In genomic region chr12:105603904-105604303, GRCm38 (mm10) we compare ENCODE assay signal across 37 mouse cellular contexts. TPM values are rescaled to one million over a fixed set of nuclear protein-coding genes. Genes with fewer than 3 reads are reported as not detected.
"Had no signal": no experiment of that assay in that cellular context is flagged by ENCODE, and none has a peak within 500 bp of the region (broad histone marks: within the 10 kb centered on the region; RNA-seq: fewer than 3 reads in every experiment).

No protein-coding gene starts in this region.

- ATAC-seq: hindbrain, postnatal 0 days; intestine, embryonic 16.5 days had no signal

- H3K9me3 ChIP-seq: heart, embryonic 13.5 days; heart, embryonic 15.5 days; hindbrain, embryonic 13.5 days; hindbrain, embryonic 15.5 days; kidney, embryonic 15.5 days; limb, embryonic 13.5 days; limb, embryonic 15.5 days had no signal

- H3K9ac ChIP-seq: heart, embryonic 13.5 days; heart, embryonic 15.5 days; hindbrain, embryonic 13.5 days; hindbrain, embryonic 15.5 days; kidney, embryonic 15.5 days; limb, embryonic 13.5 days; limb, embryonic 15.5 days had no signal

- DNase-seq: gastrocnemius, postnatal 14 days; gastrocnemius, postnatal 36 days; heart, adult 2 months; heart, postnatal 14 days; heart, postnatal 36 days; kidney, adult 11 months; kidney, adult 2 months; kidney, adult 9 months; kidney, postnatal 14 days; kidney, postnatal 36 days; layer of hippocampus, adult 9-11 months; layer of hippocampus, postnatal 36 days; left cerebral cortex, postnatal 4 days had no signal

- H3K27me3 ChIP-seq: heart, embryonic 13.5 days; hindbrain, embryonic 13.5 days; hindbrain, embryonic 15.5 days; kidney, embryonic 15.5 days; limb, embryonic 13.5 days; limb, embryonic 15.5 days had no signal

- H3K36me3 ChIP-seq: heart, embryonic 13.5 days; heart, embryonic 15.5 days; hindbrain, embryonic 15.5 days; kidney, embryonic 15.5 days; limb, embryonic 13.5 days had no signal

- H3K4me3 ChIP-seq: heart, adult 2 months; heart, embryonic 13.5 days; heart, embryonic 15.5 days; hindbrain, embryonic 13.5 days; hindbrain, embryonic 15.5 days; kidney, embryonic 15.5 days; limb, embryonic 13.5 days; limb, embryonic 15.5 days had no signal

- H3K27ac ChIP-seq: heart, adult 2 months; heart, embryonic 13.5 days; heart, embryonic 15.5 days; hindbrain, embryonic 13.5 days; hindbrain, embryonic 15.5 days; hindbrain, postnatal 0 days; kidney, embryonic 15.5 days; kidney, postnatal 0 days; limb, embryonic 13.5 days; limb, embryonic 15.5 days had no signal

- H3K4me2 ChIP-seq: heart, embryonic 11.5 days; heart, embryonic 13.5 days; heart, embryonic 15.5 days; hindbrain, embryonic 13.5 days; hindbrain, embryonic 15.5 days; kidney, embryonic 15.5 days; limb, embryonic 13.5 days; limb, embryonic 15.5 days had no signal

RNA-seq across cellular contexts. Expression of gene Bdkrb1, which starts 1.0 kb away (rescaled TPM):
- total RNA-seq: gastrocnemius, adult 18-20 months; gastrocnemius, postnatal 14 days; heart, adult 2 months; heart, postnatal 14 days; heart, postnatal 36 days; hematopoietic stem cell, adult 5-6 weeks; layer of hippocampus, adult 18-20 months; layer of hippocampus, postnatal 14 days; layer of hippocampus, postnatal 36 days; left cerebral cortex, adult 18-20 months; left cerebral cortex, adult 8-10 months; left cerebral cortex, postnatal 10 days; left cerebral cortex, postnatal 25 days; left cerebral cortex, postnatal 4 days; liver, adult 2 months had no signal
- polyA plus RNA-seq: heart, embryonic 11.5 days; heart, embryonic 13.5 days; heart, embryonic 15.5 days; heart, postnatal 0 days; hindbrain, embryonic 11.5 days; hindbrain, postnatal 0 days; intestine, embryonic 14.5 days; kidney, adult 2 months; limb, embryonic 11.5 days; limb, embryonic 13.5 days; limb, embryonic 15.5 days; liver, adult 2 months had no signal

RNA-seq across cellular contexts. Expression of gene Bdkrb2, which starts 40.9 kb away (rescaled TPM):
- total RNA-seq: hematopoietic stem cell, adult 5-6 weeks had no signal
- polyA plus RNA-seq: liver, adult 2 months had no signal
